14 mouse cellular contexts compared by ENCODE assay signal in genomic region chr3:69490981-69491681, GRCm38 (mm10).
DNase-seq lines count a peak whose midpoint lies in the region; ATAC-seq and TF ChIP-seq lines count a peak whose summit lies in the region.
"Had no signal": no experiment of that assay in that cellular context is flagged by ENCODE, and none has a peak within 500 bp of the region (broad histone marks: within the 10 kb centered on the region; RNA-seq: fewer than 3 reads in every experiment).

No protein-coding gene starts in this region.

- H3K4me2 ChIP-seq in intestine, postnatal 0 days (replicated peaks; ENCODE audit: low read depth), result no peak overlapping the region
- H3K4me2 ChIP-seq in intestine, embryonic 15.5 days (replicated peaks), result no peak overlapping the region
- H3K4me2 ChIP-seq in forebrain, embryonic 11.5 days (ENCODE audit: low read depth, low read length, severe bottlenecking), result no peak overlapping the region
- H3K4me2 ChIP-seq: embryonic facial prominence, embryonic 12.5 days; forebrain, embryonic 15.5 days; hindbrain, embryonic 12.5 days; limb, embryonic 13.5 days had no signal

- no peaks in the 10 kb centered on the region for H3K27me3 ChIP-seq in intestine, postnatal 0 days (replicated peaks; ENCODE audit: control insufficient read depth, insufficient read depth, low read length)
- no peaks in the 10 kb centered on the region for H3K27me3 ChIP-seq in intestine, embryonic 15.5 days (replicated peaks)
- H3K27me3 ChIP-seq in forebrain, embryonic 11.5 days (ENCODE audit: control insufficient read depth, insufficient read depth, low read length), result no peaks in the 10 kb centered on the region
- H3K27me3 ChIP-seq: embryonic facial prominence, embryonic 12.5 days; forebrain, embryonic 15.5 days; hindbrain, embryonic 12.5 days; limb, embryonic 13.5 days had no signal

- no peaks in the 10 kb centered on the region for H3K4me1 ChIP-seq in intestine, postnatal 0 days (replicated peaks; ENCODE audit: control insufficient read depth, insufficient read depth, low read length)
- no peaks in the 10 kb centered on the region for H3K4me1 ChIP-seq in intestine, embryonic 15.5 days (replicated peaks)
- no peaks in the 10 kb centered on the region for H3K4me1 ChIP-seq in forebrain, embryonic 11.5 days (replicated peaks; ENCODE audit: control insufficient read depth, insufficient read depth, low read length)

- 76% methylated on average over 6 of the region's 6 CpGs for WGBS in intestine, postnatal 0 days
- 78% methylated on average over 6 of the region's 6 CpGs for WGBS in intestine, embryonic 15.5 days
- 88% methylated on average over 6 of the region's 6 CpGs for WGBS in forebrain, embryonic 11.5 days

- H3K36me3 ChIP-seq in intestine, postnatal 0 days (ENCODE audit: control insufficient read depth, insufficient read depth), result no peaks in the 10 kb centered on the region
- no peaks in the 10 kb centered on the region for H3K36me3 ChIP-seq in intestine, embryonic 15.5 days
- no peaks in the 10 kb centered on the region for H3K36me3 ChIP-seq in forebrain, embryonic 11.5 days (ENCODE audit: control insufficient read depth, insufficient read depth, low read length)
- H3K36me3 ChIP-seq: embryonic facial prominence, embryonic 12.5 days; forebrain, embryonic 15.5 days; hindbrain, embryonic 12.5 days; limb, embryonic 13.5 days had no signal

- H3K9ac ChIP-seq in intestine, postnatal 0 days (ENCODE audit: low read depth, low read length), result no peak overlapping the region
- H3K9ac ChIP-seq in intestine, embryonic 15.5 days, result no peak overlapping the region
- H3K9ac ChIP-seq in forebrain, embryonic 11.5 days (ENCODE audit: low read length), result no peak overlapping the region
- H3K9ac ChIP-seq: embryonic facial prominence, embryonic 12.5 days; forebrain, embryonic 15.5 days; hindbrain, embryonic 12.5 days; limb, embryonic 13.5 days had no signal

- DNase-seq in adrenal gland, adult 2 months, result peak; percentile 45
- DNase-seq in adrenal gland, postnatal 4 days (ENCODE audit: low spot score in 2 of 2), result no peak
- peak; percentile 63 for DNase-seq in MN1 (ENCODE audit: low spot score)
- DNase-seq in kidney, postnatal 10 days, result peak; percentile 70
- DNase-seq in cerebellum, adult 9-11 months, result no peak
- DNase-seq in forebrain, embryonic 11.5 days (ENCODE audit: low spot score), result no peak
- DNase-seq: cerebellum, adult 8-10 months; right cerebral cortex, adult 18-20 months had no signal

- no peaks in the 10 kb centered on the region for H3K9me3 ChIP-seq in intestine, postnatal 0 days (ENCODE audit: control insufficient read depth)
- no peaks in the 10 kb centered on the region for H3K9me3 ChIP-seq in intestine, embryonic 15.5 days
- no peaks in the 10 kb centered on the region for H3K9me3 ChIP-seq in forebrain, embryonic 11.5 days (ENCODE audit: control insufficient read depth, low read length)
- H3K9me3 ChIP-seq: embryonic facial prominence, embryonic 12.5 days; forebrain, embryonic 15.5 days; hindbrain, embryonic 12.5 days; limb, embryonic 13.5 days had no signal

- no peak for ATAC-seq in intestine, postnatal 0 days
- no peak for ATAC-seq in intestine, embryonic 15.5 days
- no peak for ATAC-seq in forebrain, embryonic 11.5 days (replicated peaks; ENCODE audit: low FRiP score)
- ATAC-seq: forebrain, embryonic 15.5 days had no signal

- no peak overlapping the region for H3K4me3 ChIP-seq in intestine, postnatal 0 days (ENCODE audit: low read depth, low read length)
- no peak overlapping the region for H3K4me3 ChIP-seq in intestine, embryonic 15.5 days (replicated peaks)
- no peak overlapping the region for H3K4me3 ChIP-seq in forebrain, embryonic 11.5 days (ENCODE audit: low read depth, low read length)
- H3K4me3 ChIP-seq: embryonic facial prominence, embryonic 12.5 days; forebrain, embryonic 15.5 days; hindbrain, embryonic 12.5 days; limb, embryonic 13.5 days had no signal

- TF ChIP-seq CTCF in intestine, postnatal 0 days (IDR thresholded peaks at IDR 0.05; ENCODE audit: low read depth), result peak; percentile 28; the same call in 1 of the 2 replicates

- H3K27ac ChIP-seq in intestine, postnatal 0 days (ENCODE audit: low read depth, low read length), result no peak overlapping the region
- no peak overlapping the region for H3K27ac ChIP-seq in intestine, embryonic 15.5 days
- H3K27ac ChIP-seq in forebrain, embryonic 11.5 days (ENCODE audit: low read depth, low read length), result no peak overlapping the region
- H3K27ac ChIP-seq: embryonic facial prominence, embryonic 12.5 days; forebrain, embryonic 15.5 days; hindbrain, embryonic 12.5 days; limb, embryonic 13.5 days had no signal

Comparison
In these comparisons a context has a peak if more than half of its experiments do, and no peak if none do; other contexts are left out.
1. DNase-seq: peak in adrenal gland, adult 2 months (single experiment), MN1 (single experiment) and kidney, postnatal 10 days (single experiment); none in adrenal gland, postnatal 4 days (0 of 2), cerebellum, adult 9-11 months (single experiment) and forebrain, embryonic 11.5 days (single experiment).